Mouse (Mus musculus): Measurements from ENCODE around the gene Ccl25.

- TF ChIP-seq CTCF (IDR thresholded peaks at IDR 0.05; ENCODE audit: extremely low read depth, insufficient read depth, insufficient read length, insufficient replicate concordance) (no peak), POLR2A (IDR thresholded peaks at IDR 0.05; ENCODE audit: low read depth, low read length) (no peak)
These were observed 34.4 kb downstream of the Ccl25 start for GRCm38 (mm10) chr8:4359362-4359761.
